Mouse (Mus musculus) hindbrain, embryonic 16.5 days (tissue): ENCODE results near the gene Hcar1. TPM values are rescaled to one million over a fixed set of nuclear protein-coding genes. Genes with fewer than 3 reads are reported as not detected.

Source experiments
- ATAC-seq: fragments of 200-750 bp; cut with Nextera tagmentation; 2 replicates; pipeline ENCODE4 v1.8.0; 2017; ENCODE audit warnings: moderate TSS enrichment, moderate library complexity
- H3K27ac ChIP-seq: fragments of 300-500 bp; sonication (generic); 2 replicates; pipeline ENCODE4 v1.5.1; 2014; ENCODE audit warnings: low read depth, mild to moderate bottlenecking, control low read depth, low read length, moderate library complexity
- H3K27me3 ChIP-seq: fragments of 300-500 bp; sonication (generic); replicated peaks from 2 replicates; pipeline ENCODE4 v1.6.1; 2014; ENCODE audit warnings: low read length; ENCODE audit not compliant: control insufficient read depth, insufficient read depth
- H3K36me3 ChIP-seq: fragments of 300-500 bp; sonication (generic); 2 replicates; pipeline ENCODE4 v1.6.1; 2014; ENCODE audit warnings: mild to moderate bottlenecking, low read length, moderate library complexity, mixed read lengths; ENCODE audit not compliant: control insufficient read depth, insufficient read depth
- H3K4me1 ChIP-seq: fragments of 300-500 bp; sonication (generic); 2 replicates; pipeline ENCODE4 v1.6.1; 2014; ENCODE audit warnings: low read depth, low read length; ENCODE audit not compliant: control insufficient read depth, insufficient read depth
- H3K4me2 ChIP-seq: fragments of 300-500 bp; sonication (generic); 2 replicates; pipeline ENCODE4 v1.6.1; 2014; ENCODE audit warnings: mild to moderate bottlenecking, low read length, control low read depth, moderate library complexity
- H3K4me3 ChIP-seq: fragments of 300-500 bp; sonication (generic); 2 replicates; pipeline ENCODE4 v1.5.1; 2014; ENCODE audit warnings: mild to moderate bottlenecking, low read length, control low read depth, moderate library complexity
- H3K9ac ChIP-seq: fragments of 300-500 bp; sonication (generic); 2 replicates; pipeline ENCODE4 v1.6.1; 2014; ENCODE audit warnings: low read depth, mild to moderate bottlenecking, control low read depth, low read length, moderate library complexity
- H3K9me3 ChIP-seq: fragments of 300-500 bp; sonication (generic); 2 replicates; pipeline ENCODE4 v1.6.1; 2014; ENCODE audit warnings: mild to moderate bottlenecking, low read length, moderate library complexity; ENCODE audit not compliant: control insufficient read depth
- whole genome bisulfite sequencing: fragments of 180-500 bp; shearing (Covaris S2); extraction: QIAGEN DNeasy Blood & Tissue Kit; methylation state at CpG from one replicate; pipeline ENCODE4 v1.1.7; 2014; 5-methylcytosine and 5-hydroxymethylcytosine counted together
- polyA plus RNA-seq: library from polyadenylated mRNA; unstranded; fragments of >200 nt; fragmentation: Nextera tagmentation; extraction: Ambion mirVana; gene quantifications from 2 replicates; pipeline ENCODE4 v1.2.1, GENCODE M21; 2015

Gene Hcar1
- polyA plus RNA-seq, 1 experiment from 2014 or later: 0.91 TPM

- no peaks in the 10 kb centered on the region for H3K4me1 ChIP-seq
- H3K9me3 ChIP-seq: no peaks in the 10 kb centered on the region
- no peak overlapping the region for H3K9ac ChIP-seq
- no peak overlapping the region for H3K27ac ChIP-seq
- no peak for ATAC-seq
- 87% methylated on average over 11 of the region's 11 CpGs for WGBS
- H3K4me3 ChIP-seq: no peak overlapping the region
- H3K36me3 ChIP-seq: no peaks in the 10 kb centered on the region
- no peak overlapping the region for H3K4me2 ChIP-seq
- no peaks in the 10 kb centered on the region for H3K27me3 ChIP-seq
Measured at GRCm38 (mm10) chr5:123896395-123896794, 16.6 kb upstream of the Hcar1 start.

- WGBS: 93% methylated on average over 5 of the region's 5 CpGs
- H3K4me3 ChIP-seq: no peak overlapping the region
- ATAC-seq: no peak
- no peaks in the 10 kb centered on the region for H3K9me3 ChIP-seq
- H3K4me1 ChIP-seq: no peaks in the 10 kb centered on the region
- H3K27me3 ChIP-seq: no peaks in the 10 kb centered on the region
- no peak overlapping the region for H3K9ac ChIP-seq
- H3K27ac ChIP-seq: no peak overlapping the region
- no peak overlapping the region for H3K4me2 ChIP-seq
- no peaks in the 10 kb centered on the region for H3K36me3 ChIP-seq
Measured at GRCm38 (mm10) chr5:123893520-123893919, 13.7 kb upstream of the Hcar1 start.

GRCm38 (mm10) chr5:123891669-123892068 is 11.8 kb upstream of the Hcar1 start:
- Histone ChIP-seq H3K9me3 (no peaks in the 10 kb centered on the region), H3K9ac (no peak overlapping the region), H3K4me1 (no peaks in the 10 kb centered on the region), H3K27me3 (no peaks in the 10 kb centered on the region), H3K4me2 (peak overlapping the region; percentile 21; the same call in 1 of the 2 replicates), H3K36me3 (no peaks in the 10 kb centered on the region), H3K4me3 (no peak overlapping the region), H3K27ac (no peak overlapping the region)
- 50% methylated on average over 6 of the region's 6 CpGs for WGBS
- ATAC-seq: no peak

GRCm38 (mm10) chr5:123890987-123891386 is 11.2 kb upstream of the Hcar1 start:
- ATAC-seq: no peak
- H3K4me3 ChIP-seq: no peak overlapping the region
- WGBS: 79% methylated on average over 5 of the region's 5 CpGs

GRCm38 (mm10) chr5:123890312-123890711 is 10.5 kb upstream of the Hcar1 start:
- Histone ChIP-seq H3K9ac (no peak overlapping the region), H3K4me3 (no peak overlapping the region), H3K27ac (no peak overlapping the region), H3K9me3 (no peaks in the 10 kb centered on the region), H3K4me2 (no peak overlapping the region), H3K4me1 (no peaks in the 10 kb centered on the region), H3K36me3 (no peaks in the 10 kb centered on the region), H3K27me3 (no peaks in the 10 kb centered on the region)
- no peak for ATAC-seq
- WGBS: 75% methylated on average over 2 of the region's 2 CpGs

More at GRCm38 (mm10) chr5:123890987-123891386, 11.2 kb upstream of the Hcar1 start:
- Histone ChIP-seq H3K27ac (no peak overlapping the region), H3K27me3 (no peaks in the 10 kb centered on the region), H3K4me1 (no peaks in the 10 kb centered on the region), H3K4me2 (no peak overlapping the region), H3K9ac (no peak overlapping the region), H3K36me3 (no peaks in the 10 kb centered on the region), H3K9me3 (no peaks in the 10 kb centered on the region)

GRCm38 (mm10) chr5:123886365-123886764 is 6.5 kb upstream of the Hcar1 start:
- H3K9ac ChIP-seq: no peak overlapping the region
- H3K4me2 ChIP-seq: no peak overlapping the region
- 85% methylated on average over 3 of the region's 3 CpGs for whole genome bisulfite sequencing

GRCm38 (mm10) chr5:123884332-123884731 is 4.5 kb upstream of the Hcar1 start:
- Histone ChIP-seq H3K9me3 (no peaks in the 10 kb centered on the region), H3K27ac (no peak overlapping the region), H3K4me2 (no peak overlapping the region), H3K9ac (no peak overlapping the region), H3K4me3 (no peak overlapping the region), H3K36me3 (no peaks in the 10 kb centered on the region), H3K4me1 (no peaks in the 10 kb centered on the region), H3K27me3 (no peaks in the 10 kb centered on the region)
- WGBS: 82% methylated on average over 10 of the region's 10 CpGs
- no peak for ATAC-seq

More at GRCm38 (mm10) chr5:123886365-123886764, 6.5 kb upstream of the Hcar1 start:
- no peaks in the 10 kb centered on the region for H3K4me1 ChIP-seq
- H3K4me3 ChIP-seq: no peak overlapping the region
- no peaks in the 10 kb centered on the region for H3K9me3 ChIP-seq
- no peak overlapping the region for H3K27ac ChIP-seq
- H3K36me3 ChIP-seq: no peaks in the 10 kb centered on the region
- no peak for ATAC-seq
- no peaks in the 10 kb centered on the region for H3K27me3 ChIP-seq

- Histone ChIP-seq H3K27me3 (no peaks in the 10 kb centered on the region), H3K9ac (no peak overlapping the region), H3K4me3 (no peak overlapping the region), H3K4me1 (no peaks in the 10 kb centered on the region), H3K27ac (no peak overlapping the region), H3K4me2 (no peak overlapping the region), H3K36me3 (no peaks in the 10 kb centered on the region), H3K9me3 (no peaks in the 10 kb centered on the region)
- WGBS: 84% methylated on average over 7 of the region's 7 CpGs
- no peak for ATAC-seq
Measured at GRCm38 (mm10) chr5:123883891-123884290, 4.1 kb upstream of the Hcar1 start.

GRCm38 (mm10) chr5:123880778-123881177 is 958 bp upstream of the Hcar1 start:
- Histone ChIP-seq H3K9ac (no peak overlapping the region), H3K36me3 (no peaks in the 10 kb centered on the region), H3K9me3 (no peaks in the 10 kb centered on the region), H3K27ac (no peak overlapping the region), H3K27me3 (no peaks in the 10 kb centered on the region), H3K4me1 (no peaks in the 10 kb centered on the region), H3K4me2 (no peak overlapping the region), H3K4me3 (no peak overlapping the region)
- WGBS: 84% methylated on average over 14 of the region's 14 CpGs
- ATAC-seq: no peak

- 70% methylated on average over 14 of the region's 14 CpGs for WGBS
- no peak for ATAC-seq
Measured at GRCm38 (mm10) chr5:123878056-123878455, 1.8 kb downstream of the Hcar1 start.

More at GRCm38 (mm10) chr5:123878056-123878455, 1.8 kb downstream of the Hcar1 start:
- H3K4me3 ChIP-seq: no peak overlapping the region
- no peaks in the 10 kb centered on the region for H3K4me1 ChIP-seq
- no peak overlapping the region for H3K27ac ChIP-seq
- H3K36me3 ChIP-seq: no peaks in the 10 kb centered on the region
- H3K9me3 ChIP-seq: no peaks in the 10 kb centered on the region
- no peaks in the 10 kb centered on the region for H3K27me3 ChIP-seq
- H3K4me2 ChIP-seq: peak overlapping the region; percentile 1; the same call in 1 of the 2 replicates
- no peak overlapping the region for H3K9ac ChIP-seq
